Comparison of ENCODE assay signal across 22 mouse cellular contexts in the genomic region with DNA sequence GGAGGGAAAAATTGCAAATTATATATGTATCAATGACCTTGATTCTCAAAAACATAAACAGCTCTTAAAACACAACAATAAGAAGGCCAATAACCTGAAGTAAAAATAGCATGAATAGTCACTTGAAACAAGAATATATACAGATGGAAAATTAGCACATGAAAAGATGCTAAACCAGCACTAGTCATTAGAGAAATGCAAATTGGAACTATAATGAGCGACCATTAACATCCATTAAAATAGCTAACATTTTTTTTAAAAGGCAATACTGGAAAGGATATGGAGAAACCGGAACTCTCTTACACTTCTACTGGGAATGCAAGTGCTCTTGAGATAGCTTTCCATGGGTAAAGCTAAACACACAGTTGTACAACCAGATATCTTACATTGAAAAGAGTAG.
"Had no signal": no experiment of that assay in that cellular context is flagged by ENCODE, and none has a peak within 500 bp of the region (broad histone marks: within the 10 kb centered on the region; RNA-seq: fewer than 3 reads in every experiment).

No protein-coding gene starts in this region.

- H3K4me2 ChIP-seq: lung, embryonic 15.5 days; midbrain, embryonic 11.5 days; midbrain, embryonic 13.5 days; midbrain, embryonic 15.5 days; neural tube, embryonic 13.5 days; neural tube, embryonic 15.5 days had no signal

- H3K9ac ChIP-seq: liver, postnatal 0 days; lung, embryonic 15.5 days; midbrain, embryonic 13.5 days; midbrain, embryonic 15.5 days; neural tube, embryonic 13.5 days; neural tube, embryonic 15.5 days had no signal

- ATAC-seq: liver, postnatal 0 days; lung, postnatal 0 days; midbrain, embryonic 13.5 days; midbrain, embryonic 15.5 days had no signal

- H3K4me1 ChIP-seq: lung, embryonic 15.5 days; megakaryocyte, embryonic 14.5 days; midbrain, embryonic 13.5 days; midbrain, embryonic 15.5 days; neural tube, embryonic 13.5 days; neural tube, embryonic 15.5 days had no signal

- H3K9me3 ChIP-seq: lung, embryonic 15.5 days; megakaryocyte, embryonic 14.5 days; midbrain, embryonic 13.5 days; midbrain, embryonic 15.5 days; neural tube, embryonic 13.5 days; neural tube, embryonic 15.5 days had no signal

- DNase-seq: liver, postnatal 0 days; lung, adult 2 months; lung, postnatal 14 days; lung, postnatal 36 days; retina, postnatal 1 day; right cerebral cortex, adult 18-20 months; right cerebral cortex, postnatal 25 days; right cerebral cortex, postnatal 4 days; spleen, adult 18-20 months; thymus, adult 18-20 months; thymus, postnatal 14 days; thymus, postnatal 36 days had no signal

- H3K36me3 ChIP-seq: lung, embryonic 15.5 days; midbrain, embryonic 13.5 days; midbrain, embryonic 15.5 days; neural tube, embryonic 13.5 days; neural tube, embryonic 15.5 days had no signal

- H3K27ac ChIP-seq: lung, embryonic 15.5 days; macrophage; midbrain, embryonic 13.5 days; midbrain, embryonic 15.5 days; neural tube, embryonic 13.5 days; neural tube, embryonic 15.5 days had no signal

- H3K27me3 ChIP-seq: lung, embryonic 15.5 days; megakaryocyte, embryonic 14.5 days; midbrain, embryonic 13.5 days; midbrain, embryonic 15.5 days; neural tube, embryonic 13.5 days; neural tube, embryonic 15.5 days had no signal

- H3K4me3 ChIP-seq: lung, embryonic 15.5 days; megakaryocyte, embryonic 14.5 days; midbrain, embryonic 13.5 days; midbrain, embryonic 15.5 days; myocyte; neural tube, embryonic 13.5 days; neural tube, embryonic 15.5 days had no signal
